Mouse (Mus musculus): ENCODE results near the gene Rtl10. TPM values are rescaled to one million over a fixed set of nuclear protein-coding genes. Genes with fewer than 3 reads are reported as not detected.

Gene Rtl10
- 0.79 TPM for polyA plus RNA-seq (2017; shearing (Covaris generic))

DNA sequence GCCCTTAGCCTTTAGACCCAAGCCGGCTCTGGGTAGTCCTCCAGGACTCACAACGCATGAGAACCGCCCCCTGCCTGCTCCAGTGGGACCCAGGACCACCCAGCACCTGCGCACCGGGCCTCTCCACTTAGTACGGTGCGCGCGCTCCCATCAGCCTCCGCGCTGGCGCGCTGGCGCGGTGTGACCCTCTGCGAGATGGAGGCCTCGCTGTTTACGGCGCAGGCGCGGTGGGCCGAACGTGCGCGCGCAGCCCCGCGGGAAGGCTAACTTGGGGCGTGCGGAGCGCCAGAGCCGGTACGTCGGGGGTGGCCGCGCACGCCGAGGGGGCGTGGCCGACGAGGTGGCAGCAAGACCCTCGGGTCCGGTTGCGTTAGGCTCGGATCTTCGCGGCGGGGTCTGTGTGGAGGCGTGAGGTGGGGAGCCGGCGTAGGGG, at the start of gene Rtl10, which contains the start of gene Gnb1l:
Gene Rtl10, plus strand, starts transcription at position 344 of the 433 bp plus-strand sequence.
Gene Gnb1l, plus strand, starts transcription at position 156 of the 433 bp plus-strand sequence.

Other genes starting within 250 kb of the Rtl10 start
- gene Gm49776, start 240.6 kb upstream of the Rtl10 start, polyA plus RNA-seq (2017; shearing (Covaris generic)) = 2.6 TPM
- 21.9 TPM for gene Dgcr8, start 209.7 kb upstream of the Rtl10 start, polyA plus RNA-seq (2017; shearing (Covaris generic))
- 60.9 TPM for gene Tango2, start 150.8 kb upstream of the Rtl10 start, polyA plus RNA-seq (2017; shearing (Covaris generic))
- 1.7 TPM for gene Arvcf, start 150.7 kb upstream of the Rtl10 start, polyA plus RNA-seq (2017; shearing (Covaris generic))
- 19.6 TPM for gene Txnrd2, start 72.5 kb upstream of the Rtl10 start, polyA plus RNA-seq (2017; shearing (Covaris generic))
- 64.5 TPM for gene Comt, start 72.0 kb upstream of the Rtl10 start, polyA plus RNA-seq (2017; shearing (Covaris generic))
- gene Gnb1l, start 188 bp upstream of the Rtl10 start, polyA plus RNA-seq (2017; shearing (Covaris generic)) = 27.8 TPM
- gene Tbx1, start 91.8 kb downstream of the Rtl10 start, polyA plus RNA-seq (2017; shearing (Covaris generic)) = not detected
- gene Gp1bb, start 123.5 kb downstream of the Rtl10 start, polyA plus RNA-seq (2017; shearing (Covaris generic)) = not detected
- gene Gm49601, start 127.5 kb downstream of the Rtl10 start, polyA plus RNA-seq (2017; shearing (Covaris generic)) = not detected
- gene Sept5, start 131.1 kb downstream of the Rtl10 start, polyA plus RNA-seq (2017; shearing (Covaris generic)) = 0.33 TPM